Mouse (Mus musculus) cerebellum, adult 2 months (tissue): Measurements from ENCODE around the gene Nacad.

ENCODE experiments used
- CTCF ChIP-seq: fragments of 200-500 bp; IDR thresholded peaks from 2 replicates; pipeline ENCODE4 v1.5.1; 2011; ENCODE audit warnings: low read depth, mild to moderate bottlenecking, control low read depth, low read length, moderate library complexity, borderline replicate concordance; ENCODE audit not compliant: insufficient read depth
- POLR2A ChIP-seq: fragments of 200-500 bp; IDR thresholded peaks from 2 replicates; pipeline ENCODE4 v1.6.1; 2011; ENCODE audit warnings: low read length, control low read depth, borderline replicate concordance; ENCODE audit not compliant: insufficient read depth

GRCm38 (mm10) chr11:6650519-6650918, 44.7 kb upstream of the Nacad start:
- TF ChIP-seq POLR2A, result no peak
- TF ChIP-seq CTCF, result no peak
